Mouse (Mus musculus): ENCODE data around the gene Acvr1. TPM values are rescaled to one million over a fixed set of nuclear protein-coding genes. Genes with fewer than 3 reads are reported as not detected.

The Acvr1 gene
- 3.6 and 4.2 TPM in 2 replicates for polyA plus RNA-seq (2015; fragmentation: Nextera tagmentation; extraction: Ambion mirVana)

DNA sequence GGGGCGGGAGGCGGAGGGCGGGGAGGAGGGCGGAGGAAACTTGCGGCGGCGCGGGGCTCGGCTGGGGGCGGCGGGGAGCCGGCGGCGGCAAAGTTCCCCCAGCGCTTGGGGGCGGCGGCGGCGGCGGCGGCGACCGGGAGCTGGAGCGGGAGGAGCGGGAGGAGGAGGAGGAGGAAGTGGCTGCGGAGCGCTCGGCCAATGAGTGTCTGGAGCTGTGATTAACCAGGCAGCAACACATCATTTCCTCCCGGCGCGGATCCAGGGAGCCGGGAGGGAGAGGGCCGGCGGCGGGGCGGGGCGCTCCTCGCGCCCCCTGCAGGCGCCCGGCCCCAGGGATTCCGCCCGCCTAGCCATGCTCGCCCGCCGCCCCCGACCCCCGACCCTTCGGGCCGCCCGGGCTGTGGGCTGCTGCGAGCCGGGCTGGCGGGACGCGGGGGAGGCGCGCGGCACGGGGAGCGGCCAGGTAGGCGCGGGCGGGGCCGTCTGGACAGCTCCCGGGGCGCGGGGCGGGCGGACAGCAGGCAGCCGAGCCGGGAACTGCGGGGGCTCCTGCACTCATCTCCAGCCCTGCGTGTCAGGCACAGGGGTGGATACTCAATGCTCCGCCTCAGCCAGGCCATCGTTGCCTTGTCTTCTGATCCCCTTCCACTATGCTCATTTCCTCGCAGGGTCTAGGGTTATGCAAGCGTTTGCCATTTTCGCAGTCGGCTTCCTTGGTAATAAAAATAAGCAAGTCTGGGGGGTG, at the start of gene Acvr1, which contains the start of gene Upp2:
TSS of gene Acvr1 (minus strand) at position 92 of the 745 bp plus-strand sequence.
TSS of gene Upp2 (plus strand) at position 233 of the 745 bp plus-strand sequence.
- Histone ChIP-seq H3K9me3 (no peaks in the 10 kb centered on the region), H3K27me3 (no peaks in the 10 kb centered on the region)
- WGBS, result under 1% methylated on average over 41 of the region's 80 CpGs

DNA sequence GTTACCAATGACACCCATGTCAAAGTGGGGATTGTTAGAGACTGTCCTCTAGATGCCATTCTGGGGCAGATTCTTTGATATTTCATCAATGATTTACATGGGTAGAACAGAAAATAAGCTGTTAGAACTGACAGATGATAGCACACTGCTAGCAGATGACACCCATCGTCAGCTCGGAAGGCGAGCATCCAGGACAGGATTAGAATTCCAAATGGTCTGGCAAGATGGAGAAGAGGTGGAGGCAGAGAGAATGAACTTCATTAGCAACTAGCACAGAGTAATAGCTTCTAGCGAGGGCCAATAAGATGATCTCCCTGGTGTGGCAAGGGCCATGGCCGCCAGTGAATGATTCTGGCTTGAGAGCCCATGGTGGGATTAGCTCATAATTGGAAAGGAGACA, 48.8 kb upstream of the Acvr1 start:
- no peak overlapping the region for H3K4me2 ChIP-seq (replicated peaks)
- 91% methylated on average over 5 of the region's 5 CpGs for WGBS
- H3K9ac ChIP-seq (replicated peaks), result no peak overlapping the region
- H3K27ac ChIP-seq, result no peak overlapping the region
- no peak for ATAC-seq
- no peaks in the 10 kb centered on the region for H3K36me3 ChIP-seq
- H3K4me1 ChIP-seq (replicated peaks), result no peaks in the 10 kb centered on the region
- no peaks in the 10 kb centered on the region for H3K9me3 ChIP-seq
- no peaks in the 10 kb centered on the region for H3K27me3 ChIP-seq
- H3K4me3 ChIP-seq (replicated peaks), result no peak overlapping the region

More for the DNA sequence above, at the start of gene Acvr1, which contains the start of gene Upp2:
- peak; percentile 97 for ATAC-seq
- H3K4me2 ChIP-seq (replicated peaks), result peak within 1 kb of the TSS; percentile 72
- peak within 1 kb of the TSS; percentile 91 for H3K4me3 ChIP-seq (replicated peaks)
- no peaks in the 10 kb centered on the region for H3K36me3 ChIP-seq
- peak within 1 kb of the TSS; percentile 98 for H3K27ac ChIP-seq
- H3K4me1 ChIP-seq (replicated peaks), result peaks cover 45% of the 10 kb centered on the region
- H3K9ac ChIP-seq (replicated peaks), result peak within 1 kb of the TSS; percentile 91

DNA sequence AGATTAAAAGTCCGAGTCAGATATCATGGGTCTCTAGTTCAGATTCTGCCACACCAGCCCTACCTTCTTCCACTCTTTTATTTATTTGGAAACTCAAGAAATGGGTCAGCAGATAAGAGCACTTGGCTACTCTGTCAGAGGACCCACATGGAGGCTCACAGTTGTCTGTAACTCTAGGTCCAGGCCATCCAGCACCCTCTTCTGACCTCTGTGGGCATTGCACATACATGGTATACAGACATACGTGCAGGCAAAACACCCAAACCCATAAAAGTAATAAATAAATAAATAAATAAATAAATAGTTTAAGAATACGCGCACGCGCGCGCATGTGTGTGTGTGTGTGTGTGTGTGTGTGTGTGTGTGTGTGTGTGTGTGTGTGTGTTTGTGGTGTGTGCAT, 47.9 kb upstream of the Acvr1 start:
- no peaks in the 10 kb centered on the region for H3K27me3 ChIP-seq
- H3K36me3 ChIP-seq, result no peaks in the 10 kb centered on the region
- H3K9ac ChIP-seq (replicated peaks), result no peak overlapping the region
- H3K9me3 ChIP-seq, result no peaks in the 10 kb centered on the region
- no peak overlapping the region for H3K27ac ChIP-seq
- no peak overlapping the region for H3K4me2 ChIP-seq (replicated peaks)
- ATAC-seq, result no peak
- H3K4me3 ChIP-seq (replicated peaks), result no peak overlapping the region
- WGBS, result 95% methylated on average over 8 of the region's 8 CpGs
- H3K4me1 ChIP-seq (replicated peaks), result no peaks in the 10 kb centered on the region

DNA sequence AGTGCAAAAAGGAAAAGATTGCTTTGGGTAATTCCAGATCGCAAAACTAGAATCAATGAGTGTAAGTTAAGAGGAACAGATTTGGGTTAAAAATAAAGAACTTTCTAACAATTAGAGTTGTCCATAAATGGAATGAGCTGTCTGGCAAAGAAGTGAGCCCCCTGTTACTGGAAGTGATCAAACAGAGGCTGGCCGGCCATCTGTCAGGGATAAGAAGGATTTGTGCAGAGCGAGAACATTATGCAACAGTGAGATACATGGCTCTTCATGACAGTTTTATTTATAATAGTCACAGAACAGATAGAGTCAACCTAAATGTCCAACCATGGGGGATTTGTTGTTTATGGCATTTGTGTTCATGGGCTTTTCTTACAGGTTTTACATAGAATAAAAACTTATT, 46.8 kb upstream of the Acvr1 start:
- no peak overlapping the region for H3K9ac ChIP-seq (replicated peaks)
- ATAC-seq, result no peak
- 95% methylated on average over 3 of the region's 3 CpGs for WGBS

DNA sequence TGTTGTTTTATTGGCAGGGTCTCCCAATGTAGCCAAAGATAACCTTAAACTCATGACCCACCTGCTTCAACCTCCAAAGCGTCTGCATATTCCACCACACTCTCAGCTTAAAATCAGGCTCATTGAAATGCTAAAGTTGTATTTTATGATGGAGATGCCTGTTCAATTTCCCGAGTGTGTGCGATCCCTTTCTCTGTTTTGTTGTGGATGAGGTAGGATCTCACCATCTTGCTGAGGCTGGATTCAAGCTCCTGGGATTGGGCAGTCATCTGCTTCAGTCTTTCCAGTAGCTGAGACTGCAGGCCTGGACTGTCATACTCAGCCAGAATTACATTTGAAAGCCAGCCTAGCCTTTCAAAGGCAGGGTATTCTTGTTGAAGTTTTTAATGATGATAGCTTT, 37.8 kb upstream of the Acvr1 start:
- no peak overlapping the region for H3K4me3 ChIP-seq (replicated peaks)
- 90% methylated on average over 3 of the region's 3 CpGs for WGBS
- H3K9ac ChIP-seq (replicated peaks), result no peak overlapping the region
- no peak overlapping the region for H3K4me2 ChIP-seq (replicated peaks)
- H3K36me3 ChIP-seq, result no peaks in the 10 kb centered on the region
- H3K9me3 ChIP-seq, result no peaks in the 10 kb centered on the region
- no peak for ATAC-seq
- H3K27me3 ChIP-seq, result no peaks in the 10 kb centered on the region
- H3K4me1 ChIP-seq (replicated peaks), result no peaks in the 10 kb centered on the region
- H3K27ac ChIP-seq, result no peak overlapping the region

More for the DNA sequence above, 46.8 kb upstream of the Acvr1 start:
- Histone ChIP-seq H3K4me3 (replicated peaks) (no peak overlapping the region), H3K27ac (no peak overlapping the region), H3K4me2 (replicated peaks) (no peak overlapping the region), H3K36me3 (no peaks in the 10 kb centered on the region), H3K27me3 (no peaks in the 10 kb centered on the region), H3K4me1 (replicated peaks) (no peaks in the 10 kb centered on the region), H3K9me3 (no peaks in the 10 kb centered on the region)

DNA sequence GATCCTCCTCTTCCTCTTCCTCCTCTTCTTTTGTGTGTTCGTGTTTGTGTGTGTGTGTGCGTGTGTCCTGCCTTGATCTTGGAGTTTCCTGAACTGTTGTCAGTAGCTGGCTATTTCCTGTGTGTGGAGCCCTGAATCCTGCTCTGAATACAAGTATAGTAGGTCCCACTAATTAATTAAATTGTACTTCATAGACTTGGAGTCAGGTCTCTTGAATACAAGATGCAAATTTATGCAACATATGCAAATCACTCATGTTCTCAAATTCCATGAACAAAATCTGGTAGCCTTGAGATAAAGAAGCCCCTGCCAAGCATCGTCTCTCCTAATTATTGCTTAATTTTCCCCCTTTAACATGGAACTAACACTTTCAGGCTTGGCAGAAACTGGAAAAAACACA, 36.4 kb upstream of the Acvr1 start:
- Histone ChIP-seq H3K4me1 (replicated peaks) (no peaks in the 10 kb centered on the region), H3K9ac (replicated peaks) (no peak overlapping the region), H3K27me3 (no peaks in the 10 kb centered on the region), H3K4me2 (replicated peaks) (no peak overlapping the region), H3K4me3 (replicated peaks) (no peak overlapping the region), H3K36me3 (no peaks in the 10 kb centered on the region), H3K27ac (no peak overlapping the region), H3K9me3 (no peaks in the 10 kb centered on the region)
- 0 out of 2 replicates have a peak, but pooled peaks have one; percentile 14 for ATAC-seq
- WGBS, result 83% methylated on average over 3 of the region's 3 CpGs

DNA sequence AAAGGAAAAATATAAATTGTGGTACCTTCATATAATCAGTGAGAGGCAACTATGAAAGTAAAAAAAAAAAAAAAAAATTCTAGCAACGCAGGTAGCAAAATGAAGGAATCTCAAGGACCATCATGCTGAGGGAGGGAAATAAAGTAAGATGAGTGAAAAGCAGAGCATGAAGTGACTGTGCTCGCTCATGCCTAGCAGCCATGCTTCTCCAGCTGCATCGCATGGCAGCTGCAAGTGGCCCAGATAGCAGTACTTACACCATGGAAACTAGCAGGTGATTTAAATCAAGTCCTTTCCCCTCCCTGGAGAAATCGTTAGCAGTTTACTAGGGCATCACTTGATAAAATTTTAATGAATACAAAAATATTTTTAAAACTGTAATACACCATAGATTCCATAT, 34.4 kb upstream of the Acvr1 start:
- no peak overlapping the region for H3K27ac ChIP-seq
- no peak overlapping the region for H3K4me2 ChIP-seq (replicated peaks)
- 86% methylated on average over 4 of the region's 4 CpGs for WGBS
- H3K9me3 ChIP-seq, result no peaks in the 10 kb centered on the region
- H3K27me3 ChIP-seq, result no peaks in the 10 kb centered on the region
- no peak for ATAC-seq
- no peaks in the 10 kb centered on the region for H3K36me3 ChIP-seq
- H3K4me1 ChIP-seq (replicated peaks), result no peaks in the 10 kb centered on the region
- no peak overlapping the region for H3K4me3 ChIP-seq (replicated peaks)
- H3K9ac ChIP-seq (replicated peaks), result no peak overlapping the region

DNA sequence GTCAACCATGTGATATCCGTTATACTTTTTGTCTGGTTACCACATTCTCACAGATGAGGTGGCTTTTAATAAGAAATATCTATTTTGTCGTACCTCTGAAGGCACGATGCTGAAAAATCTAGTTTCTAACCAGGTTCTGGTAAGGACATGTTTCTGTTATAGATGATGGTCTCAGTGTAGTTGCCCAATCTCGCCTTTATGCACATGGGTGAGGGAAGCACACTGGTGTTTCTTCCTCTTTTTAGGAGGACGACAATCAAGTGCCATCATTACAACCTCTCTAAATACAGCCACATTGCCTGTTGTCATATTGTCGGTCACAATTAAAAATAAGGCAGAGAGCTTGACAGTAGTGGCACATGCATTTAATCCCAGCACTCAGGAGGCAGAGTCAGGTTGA, 32.7 kb upstream of the Acvr1 start:
- no peak overlapping the region for H3K4me2 ChIP-seq (replicated peaks)
- no peak overlapping the region for H3K4me3 ChIP-seq (replicated peaks)
- no peak overlapping the region for H3K27ac ChIP-seq
- ATAC-seq, result no peak
- no peaks in the 10 kb centered on the region for H3K36me3 ChIP-seq
- H3K9ac ChIP-seq (replicated peaks), result no peak overlapping the region
- H3K27me3 ChIP-seq, result no peaks in the 10 kb centered on the region
- H3K9me3 ChIP-seq, result no peaks in the 10 kb centered on the region
- 94% methylated on average over 6 of the region's 6 CpGs for WGBS
- H3K4me1 ChIP-seq (replicated peaks), result no peaks in the 10 kb centered on the region

DNA sequence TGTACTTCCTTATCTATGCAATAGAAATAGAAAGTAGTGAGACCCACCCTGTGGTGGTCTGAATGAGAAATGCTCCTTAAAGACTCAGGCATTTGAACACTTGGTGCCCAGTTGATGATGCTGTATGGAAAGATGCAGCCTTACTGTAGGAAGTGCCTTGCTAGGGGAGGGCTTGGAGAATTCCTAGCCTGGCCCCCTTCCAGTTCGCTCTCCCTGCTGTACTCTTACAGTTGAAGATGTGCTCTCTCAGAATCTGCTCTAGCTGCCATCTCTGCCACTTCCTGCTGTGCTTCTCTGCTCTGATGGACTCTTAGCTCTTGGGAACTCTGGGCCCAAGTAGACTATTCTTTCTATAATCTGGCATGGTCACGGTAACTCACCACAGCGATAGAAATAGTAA, 30.6 kb upstream of the Acvr1 start:
- H3K4me3 ChIP-seq (replicated peaks), result no peak overlapping the region
- no peak for ATAC-seq
- no peaks in the 10 kb centered on the region for H3K9me3 ChIP-seq
- no peak overlapping the region for H3K27ac ChIP-seq
- H3K27me3 ChIP-seq, result no peaks in the 10 kb centered on the region
- WGBS, result 91% methylated on average over 3 of the region's 3 CpGs
- no peaks in the 10 kb centered on the region for H3K4me1 ChIP-seq (replicated peaks)
- H3K4me2 ChIP-seq (replicated peaks), result no peak overlapping the region
- no peaks in the 10 kb centered on the region for H3K36me3 ChIP-seq
- no peak overlapping the region for H3K9ac ChIP-seq (replicated peaks)

DNA sequence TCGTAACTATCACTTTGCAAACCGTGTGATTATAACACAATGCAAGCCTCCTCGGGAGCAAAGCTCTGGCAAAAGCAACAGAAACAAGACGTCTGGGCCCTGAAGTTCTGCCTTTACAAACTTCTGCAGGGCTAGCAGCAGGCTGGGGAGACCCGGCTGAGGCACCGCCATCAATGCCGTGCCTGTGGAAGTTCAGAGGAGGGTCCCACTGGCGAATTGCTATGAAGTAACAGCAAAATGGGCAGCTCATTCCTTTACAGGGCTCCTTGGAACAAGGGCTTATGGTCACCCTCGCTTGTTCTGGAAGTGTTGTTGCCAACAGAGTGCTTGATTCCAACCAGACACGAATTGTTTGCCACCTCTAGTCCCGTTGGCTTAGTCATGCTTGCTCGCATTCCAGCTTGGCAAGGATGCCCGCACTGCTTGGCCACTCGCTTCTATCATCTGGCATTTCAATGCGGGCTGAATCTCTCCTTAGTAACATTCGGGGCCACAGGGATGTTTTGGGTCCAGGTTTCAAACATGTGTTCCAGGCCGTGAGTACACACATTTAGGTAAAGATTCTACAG, 29.9 kb upstream of the Acvr1 start:
- no peaks in the 10 kb centered on the region for H3K4me1 ChIP-seq (replicated peaks)
- H3K36me3 ChIP-seq, result no peaks in the 10 kb centered on the region
- no peak overlapping the region for H3K4me2 ChIP-seq (replicated peaks)
- H3K27me3 ChIP-seq, result no peaks in the 10 kb centered on the region
- WGBS, result 73% methylated on average over 17 of the region's 17 CpGs
- no peaks in the 10 kb centered on the region for H3K9me3 ChIP-seq
- H3K4me3 ChIP-seq (replicated peaks), result no peak overlapping the region
- no peak for ATAC-seq
- no peak overlapping the region for H3K27ac ChIP-seq
- no peak overlapping the region for H3K9ac ChIP-seq (replicated peaks)

DNA sequence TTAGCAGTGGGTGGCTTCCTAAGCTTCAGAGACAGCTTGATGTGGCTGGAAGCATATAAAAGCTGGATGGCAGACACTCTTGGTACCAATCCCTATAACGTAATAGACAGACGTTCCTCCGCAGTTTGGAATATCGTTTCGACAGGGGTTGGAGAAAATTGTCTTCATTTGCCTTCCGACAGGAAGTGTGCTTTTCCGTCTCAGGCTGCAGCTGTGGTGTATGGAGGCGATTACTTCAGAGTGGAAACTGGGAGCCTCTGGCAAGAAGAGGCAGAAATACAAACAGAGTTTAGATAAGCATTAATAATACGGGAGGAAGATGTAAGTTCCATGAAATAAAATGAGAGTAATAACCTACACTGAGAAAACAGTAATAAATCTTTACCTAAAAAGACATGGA, 28.4 kb upstream of the Acvr1 start:
- Histone ChIP-seq H3K4me2 (replicated peaks) (no peak overlapping the region), H3K9me3 (no peaks in the 10 kb centered on the region), H3K4me1 (replicated peaks) (no peaks in the 10 kb centered on the region), H3K36me3 (no peaks in the 10 kb centered on the region), H3K4me3 (replicated peaks) (no peak overlapping the region), H3K27me3 (no peaks in the 10 kb centered on the region), H3K27ac (no peak overlapping the region), H3K9ac (replicated peaks) (no peak overlapping the region)
- no peak for ATAC-seq
- 84% methylated on average over 9 of the region's 9 CpGs for whole genome bisulfite sequencing

DNA sequence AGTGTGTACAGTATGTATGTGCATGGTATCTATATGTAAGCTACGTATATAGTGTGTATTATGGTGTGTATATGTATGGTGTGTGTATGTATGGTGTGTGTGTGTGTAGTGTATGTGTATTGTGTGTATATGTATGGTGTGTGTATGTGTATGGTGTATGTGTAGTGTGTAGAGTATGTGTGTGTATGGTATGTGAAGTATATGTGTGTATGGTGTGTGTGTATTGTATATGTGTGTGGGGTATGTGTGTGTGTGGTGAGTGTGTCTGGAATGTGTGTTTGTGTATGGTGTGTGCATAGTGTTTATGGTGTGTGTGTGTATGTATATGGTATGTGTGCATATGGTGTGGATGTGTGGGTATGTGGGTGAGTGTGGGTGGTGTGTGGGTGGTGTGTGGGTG, 23.1 kb upstream of the Acvr1 start:
- Histone ChIP-seq H3K9ac (replicated peaks) (no peak overlapping the region), H3K36me3 (no peaks in the 10 kb centered on the region), H3K4me2 (replicated peaks) (no peak overlapping the region), H3K9me3 (no peaks in the 10 kb centered on the region), H3K27me3 (no peaks in the 10 kb centered on the region), H3K4me1 (replicated peaks) (0 out of 2 replicates have a peak, but pooled peaks cover 6% of the 10 kb centered on the region), H3K27ac (no peak overlapping the region), H3K4me3 (replicated peaks) (no peak overlapping the region)
- peak; percentile 49; the same call in 1 of the 2 replicates for ATAC-seq
- 97% methylated on average over 1 of the region's 1 CpGs for WGBS

All from midbrain, embryonic 13.5 days (tissue).